Mouse (Mus musculus) heart, postnatal 0 days (tissue): Measurements from ENCODE around the gene Sell.

Experiments
- CTCF ChIP-seq: IDR thresholded peaks from 2 replicates; pipeline ENCODE4 v1.5.1; 2016; ENCODE audit warnings: antibody characterized with exemption, control low read depth, low read depth
- EP300 ChIP-seq: IDR thresholded peaks from 2 replicates; pipeline ENCODE4 v1.6.1; 2016; ENCODE audit warnings: antibody characterized with exemption, low read depth

DNA sequence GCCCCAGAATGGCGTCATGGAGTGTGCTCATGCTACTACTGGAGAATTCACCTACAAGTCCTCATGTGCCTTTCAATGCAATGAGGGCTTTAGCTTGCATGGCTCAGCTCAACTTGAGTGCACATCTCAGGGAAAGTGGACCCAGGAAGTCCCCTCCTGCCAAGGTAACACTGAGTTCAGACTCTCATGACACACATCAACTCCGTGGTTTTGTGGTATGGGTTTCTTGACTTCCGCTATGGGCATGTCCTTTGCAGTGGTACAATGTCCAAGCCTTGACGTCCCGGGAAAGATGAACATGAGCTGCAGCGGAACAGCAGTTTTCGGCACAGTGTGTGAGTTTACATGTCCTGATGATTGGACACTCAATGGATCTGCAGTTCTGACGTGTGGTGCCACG is 8.2 kb upstream of the Sell start:
- TF ChIP-seq CTCF (no peak), EP300 (no peak)
